Mouse (Mus musculus) ES-Bruce4 (cell line): Measurements from ENCODE around the gene Unc5a.

Source experiments
- CTCF ChIP-seq: IDR thresholded peaks from one replicate; pipeline ENCODE4 v1.8.1; 2011; ENCODE audit warnings: low read depth, low read length
- EP300 ChIP-seq: IDR thresholded peaks from 2 replicates; pipeline ENCODE4 v1.6.1; 2011; ENCODE audit warnings: low read depth, low read length; ENCODE audit not compliant: insufficient read depth
- POLR2A ChIP-seq: IDR thresholded peaks from one replicate; pipeline ENCODE4 v1.8.1; 2011; ENCODE audit warnings: low read length; ENCODE audit not compliant: insufficient read depth

- TF ChIP-seq POLR2A (no peak), CTCF (no peak), EP300 (no peak)
Observed at GRCm38 (mm10) chr13:54968636-54969035, 19.4 kb downstream of the Unc5a start.
